Mouse (Mus musculus): ENCODE results near the gene Cyp21a1. TPM values are rescaled to one million over a fixed set of nuclear protein-coding genes. Genes with fewer than 3 reads are reported as not detected.
"Not testable (repeated sequence)": the region's sequence is repeated elsewhere in the genome, so short reads cannot be mapped to it uniquely, and the experiment has no call there.

Cyp21a1 gene
- polyA plus RNA-seq (2011; ENCODE audit: insufficient read length, low read depth, missing spikeins), result not detected in 2 replicates

- H3K27ac ChIP-seq (ENCODE audit: insufficient read depth, low read length); H3K4me3 ChIP-seq (ENCODE audit: insufficient read depth, low read length); H3K4me1 ChIP-seq (ENCODE audit: control insufficient read depth, insufficient read depth, low read length): not testable (repeated sequence)
These were observed at the start of gene Cyp21a1 for GRCm38 (mm10) chr17:34804301-34804700. Gene Cyp21a1, minus strand, starts transcription at chr17:34804561.

- no peak for TF ChIP-seq CTCF (IDR thresholded peaks at IDR 0.05; ENCODE audit: borderline replicate concordance, insufficient read depth, low read length)
- no peak for TF ChIP-seq POLR2A (IDR thresholded peaks at IDR 0.05; ENCODE audit: low read depth, low read length)
- H3K4me1 ChIP-seq (ENCODE audit: control insufficient read depth, insufficient read depth, low read length), result 0 out of 2 replicates have a peak, but pooled peaks cover 3% of the 10 kb centered on the region
- no peak overlapping the region for H3K27ac ChIP-seq (ENCODE audit: insufficient read depth, low read length)
- no peak overlapping the region for H3K4me3 ChIP-seq (ENCODE audit: insufficient read depth, low read length)
These were observed 49.1 kb upstream of the Cyp21a1 start for GRCm38 (mm10) chr17:34853511-34853910.

- H3K4me3 ChIP-seq (ENCODE audit: insufficient read depth, low read length), result peak overlapping the region; percentile 84
- H3K4me1 ChIP-seq (ENCODE audit: control insufficient read depth, insufficient read depth, low read length), result 0 out of 2 replicates have a peak, but pooled peaks cover 3% of the 10 kb centered on the region
- no peak for TF ChIP-seq CTCF (IDR thresholded peaks at IDR 0.05; ENCODE audit: borderline replicate concordance, insufficient read depth, low read length)
- no peak for TF ChIP-seq POLR2A (IDR thresholded peaks at IDR 0.05; ENCODE audit: low read depth, low read length)
- no peak overlapping the region for H3K27ac ChIP-seq (ENCODE audit: insufficient read depth, low read length)
These were observed 46.3 kb upstream of the Cyp21a1 start for GRCm38 (mm10) chr17:34850517-34851125.

- 0 out of 2 replicates have a peak, but pooled peaks cover 3% of the 10 kb centered on the region for H3K4me1 ChIP-seq (ENCODE audit: control insufficient read depth, insufficient read depth, low read length)
- TF ChIP-seq POLR2A (IDR thresholded peaks at IDR 0.05; ENCODE audit: low read depth, low read length) (peak; percentile 64), CTCF (IDR thresholded peaks at IDR 0.05; ENCODE audit: borderline replicate concordance, insufficient read depth, low read length) (no peak)
- H3K4me3 ChIP-seq (ENCODE audit: insufficient read depth, low read length), result peak within 1 kb of the TSS; percentile 88
- no peak within 1 kb of the TSS for H3K27ac ChIP-seq (ENCODE audit: insufficient read depth, low read length)
These were observed 45.6 kb upstream of the Cyp21a1 start, which contains the start of the genes Skiv2l and Nelfe for GRCm38 (mm10) chr17:34849722-34850516. Gene Skiv2l, minus strand, starts transcription at chr17:34850210. Gene Nelfe, plus strand, starts transcription at chr17:34850391.

- Histone ChIP-seq H3K4me1 (ENCODE audit: control insufficient read depth, insufficient read depth, low read length) (0 out of 2 replicates have a peak, but pooled peaks cover 3% of the 10 kb centered on the region), H3K27ac (ENCODE audit: insufficient read depth, low read length) (no peak overlapping the region), H3K4me3 (ENCODE audit: insufficient read depth, low read length) (no peak overlapping the region)
- TF ChIP-seq POLR2A (IDR thresholded peaks at IDR 0.05; ENCODE audit: low read depth, low read length), result no peak
- TF ChIP-seq CTCF (IDR thresholded peaks at IDR 0.05; ENCODE audit: borderline replicate concordance, insufficient read depth, low read length), result no peak
These were observed 43.3 kb upstream of the Cyp21a1 start for GRCm38 (mm10) chr17:34847615-34848014.

- TF ChIP-seq CTCF (IDR thresholded peaks at IDR 0.05; ENCODE audit: borderline replicate concordance, insufficient read depth, low read length) (no peak), POLR2A (IDR thresholded peaks at IDR 0.05; ENCODE audit: low read depth, low read length) (no peak)
- Histone ChIP-seq H3K4me3 (ENCODE audit: insufficient read depth, low read length) (no peak overlapping the region), H3K27ac (ENCODE audit: insufficient read depth, low read length) (no peak overlapping the region), H3K4me1 (ENCODE audit: control insufficient read depth, insufficient read depth, low read length) (0 out of 2 replicates have a peak, but pooled peaks cover 3% of the 10 kb centered on the region)
These were observed 42.8 kb upstream of the Cyp21a1 start for GRCm38 (mm10) chr17:34847192-34847591.

GRCm38 (mm10) chr17:34844884-34845283 lies 40.5 kb upstream of the Cyp21a1 start:
- Histone ChIP-seq H3K4me3 (ENCODE audit: insufficient read depth, low read length) (no peak overlapping the region), H3K27ac (ENCODE audit: insufficient read depth, low read length) (no peak overlapping the region), H3K4me1 (ENCODE audit: control insufficient read depth, insufficient read depth, low read length) (no peaks in the 10 kb centered on the region)
- no peak for TF ChIP-seq POLR2A (IDR thresholded peaks at IDR 0.05; ENCODE audit: low read depth, low read length)
- TF ChIP-seq CTCF (IDR thresholded peaks at IDR 0.05; ENCODE audit: borderline replicate concordance, insufficient read depth, low read length), result no peak

- Histone ChIP-seq H3K4me3 (ENCODE audit: insufficient read depth, low read length) (no peak overlapping the region), H3K27ac (ENCODE audit: insufficient read depth, low read length) (no peak overlapping the region), H3K4me1 (ENCODE audit: control insufficient read depth, insufficient read depth, low read length) (peaks cover 4% of the 10 kb centered on the region)
- TF ChIP-seq POLR2A (IDR thresholded peaks at IDR 0.05; ENCODE audit: low read depth, low read length) (no peak), CTCF (IDR thresholded peaks at IDR 0.05; ENCODE audit: borderline replicate concordance, insufficient read depth, low read length) (no peak)
These were observed 36.5 kb upstream of the Cyp21a1 start for GRCm38 (mm10) chr17:34840736-34841307.

GRCm38 (mm10) chr17:34838785-34839184 lies 34.4 kb upstream of the Cyp21a1 start:
- H3K4me3 ChIP-seq (ENCODE audit: insufficient read depth, low read length), result no peak overlapping the region
- no peak overlapping the region for H3K27ac ChIP-seq (ENCODE audit: insufficient read depth, low read length)
- peaks cover 7% of the 10 kb centered on the region for H3K4me1 ChIP-seq (ENCODE audit: control insufficient read depth, insufficient read depth, low read length)
- TF ChIP-seq CTCF (IDR thresholded peaks at IDR 0.05; ENCODE audit: borderline replicate concordance, insufficient read depth, low read length) (no peak), POLR2A (IDR thresholded peaks at IDR 0.05; ENCODE audit: low read depth, low read length) (no peak)

All from embryonic fibroblast, embryonic 13.5 days (primary cell).